Mouse (Mus musculus) kidney, adult 2 months (tissue): ENCODE data around the gene Tent5a.

ENCODE experiments used
- CTCF ChIP-seq: fragments of 200-500 bp; conservative IDR thresholded peaks from 2 replicates; pipeline ENCODE4 v1.5.1; 2011; ENCODE audit warnings: low read depth, mild to moderate bottlenecking, control low read depth, low read length, moderate library complexity, mixed read lengths; ENCODE audit not compliant: insufficient read depth, insufficient read length
- POLR2A ChIP-seq: fragments of 200-500 bp; IDR thresholded peaks from one replicate; pipeline ENCODE4 v1.6.1; 2011; ENCODE audit warnings: low read depth, low read length, control low read depth

DNA sequence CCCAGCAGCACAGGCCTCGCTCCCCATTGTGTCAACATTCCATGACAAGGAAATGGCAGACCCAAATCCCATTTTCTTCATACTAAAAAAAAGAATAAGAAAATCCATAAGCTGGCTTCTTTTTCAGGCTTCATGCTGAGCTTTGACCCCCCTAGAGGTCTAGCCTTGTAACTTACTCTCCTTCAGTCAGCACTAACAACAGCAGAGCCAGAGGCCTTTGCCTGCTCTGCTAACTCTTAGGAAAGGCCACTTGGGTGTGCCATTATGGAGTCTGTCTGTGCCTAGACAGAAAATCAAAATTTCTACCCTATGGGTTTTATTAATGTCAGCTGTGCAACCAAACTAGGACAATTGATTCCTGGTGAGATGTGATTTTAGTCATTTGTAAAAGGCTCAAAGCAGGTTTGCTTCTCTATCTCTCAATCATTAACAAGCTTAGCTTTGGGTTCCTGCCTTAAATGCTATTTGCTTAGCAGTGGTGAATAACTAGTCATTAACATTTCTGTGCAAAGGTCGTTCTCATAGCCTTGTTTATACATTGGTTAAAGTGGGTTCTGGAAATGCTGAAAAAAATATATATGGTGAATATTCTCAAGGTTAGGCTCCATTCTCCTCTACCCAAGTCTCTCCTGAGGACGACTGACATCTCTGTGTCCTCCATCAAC is 49.6 kb upstream of the Tent5a start:
- TF ChIP-seq CTCF = no peak
- TF ChIP-seq POLR2A = no peak
